Mouse (Mus musculus) cerebellum, postnatal 25 days (tissue): ENCODE data around the gene Nacc1.
A peak's percentile ranks its signal among the peaks of the same experiment; 100 is the strongest.

Experiments
- DNase-seq, 2 experiments: peaks; one replicate each; pipeline ENCODE4 v3.0.0; 2021; ENCODE audit warnings: mixed read lengths in 2 of 2

Nacc1 gene

GRCm38 (mm10) chr8:84661961-84662571 is 25.6 kb downstream of the Nacc1 start:
- peak in 1 of 2 experiments; percentile 67 for DNase-seq

- DNase-seq: peak; percentile 78 to 83
These were observed 26.2 kb downstream of the Nacc1 start for GRCm38 (mm10) chr8:84661458-84661871.

GRCm38 (mm10) chr8:84660819-84661457 is 26.7 kb downstream of the Nacc1 start:
- peak in 1 of 2 experiments; percentile 63 for DNase-seq

- no peak for DNase-seq
These were observed 27.5 kb downstream of the Nacc1 start for GRCm38 (mm10) chr8:84659936-84660818.

- DNase-seq: no peak
These were observed 28.7 kb downstream of the Nacc1 start for GRCm38 (mm10) chr8:84658951-84659350.

- no peak for DNase-seq
These were observed 30.0 kb downstream of the Nacc1 start for GRCm38 (mm10) chr8:84657680-84658079.

GRCm38 (mm10) chr8:84657203-84657602 is 30.5 kb downstream of the Nacc1 start:
- DNase-seq: no peak

- peak; percentile 55 to 65 for DNase-seq
These were observed 31.0 kb downstream of the Nacc1 start for GRCm38 (mm10) chr8:84656641-84657126.

GRCm38 (mm10) chr8:84656191-84656525 is 31.5 kb downstream of the Nacc1 start:
- DNase-seq: no peak

GRCm38 (mm10) chr8:84655336-84656190 is 32.1 kb downstream of the Nacc1 start:
- DNase-seq: no peak

GRCm38 (mm10) chr8:84654597-84654996 is 33.1 kb downstream of the Nacc1 start:
- peak in 1 of 2 experiments; percentile 3 for DNase-seq

GRCm38 (mm10) chr8:84653092-84653631 is 34.5 kb downstream of the Nacc1 start:
- peak in 1 of 2 experiments; percentile 5 for DNase-seq

GRCm38 (mm10) chr8:84650213-84650612 is 37.4 kb downstream of the Nacc1 start:
- peak in 1 of 2 experiments; percentile 2 for DNase-seq

- DNase-seq: peak in 1 of 2 experiments; percentile 58
These were observed 40.2 kb downstream of the Nacc1 start for GRCm38 (mm10) chr8:84647461-84647901.

GRCm38 (mm10) chr8:84646800-84647199 is 40.9 kb downstream of the Nacc1 start:
- no peak for DNase-seq

- peak in 1 of 2 experiments; percentile 10 for DNase-seq
These were observed 44.6 kb downstream of the Nacc1 start for GRCm38 (mm10) chr8:84643019-84643418.

- peak in 1 of 2 experiments; percentile 5 for DNase-seq
These were observed 45.9 kb downstream of the Nacc1 start for GRCm38 (mm10) chr8:84641578-84642361.

GRCm38 (mm10) chr8:84640617-84641294 is 46.9 kb downstream of the Nacc1 start:
- peak in 1 of 2 experiments; percentile 13 for DNase-seq

- DNase-seq: peak in 1 of 2 experiments; percentile 14
These were observed 47.6 kb downstream of the Nacc1 start for GRCm38 (mm10) chr8:84640010-84640588.
